18 mouse cellular contexts compared by ENCODE assay signal in genomic region chr8:100769617-100770016, GRCm38 (mm10).
DNase-seq lines count a peak whose midpoint lies in the region; ATAC-seq and TF ChIP-seq lines count a peak whose summit lies in the region.
"Had no signal": no experiment of that assay in that cellular context is flagged by ENCODE, and none has a peak within 500 bp of the region (broad histone marks: within the 10 kb centered on the region; RNA-seq: fewer than 3 reads in every experiment).

No protein-coding gene starts in this region.

- H3K4me1 ChIP-seq in hindbrain, embryonic 13.5 days (replicated peaks): no peaks in the 10 kb centered on the region
- no peaks in the 10 kb centered on the region for H3K4me1 ChIP-seq in hindbrain, postnatal 0 days (ENCODE audit: insufficient read depth, low read length)
- H3K4me1 ChIP-seq in neural tube, embryonic 15.5 days: peaks cover 4% of the 10 kb centered on the region; the same call in 1 of the 2 replicates
- H3K4me1 ChIP-seq: embryonic facial prominence, embryonic 12.5 days; heart, embryonic 10.5 days had no signal

- TF ChIP-seq CTCF in hindbrain, postnatal 0 days (IDR thresholded peaks at IDR 0.05; ENCODE audit: low read depth): no peak
- TF ChIP-seq CTCF in brain, embryonic 14.5 days (IDR thresholded peaks at IDR 0.05; ENCODE audit: borderline replicate concordance, extremely low read depth, insufficient read depth, insufficient read length): no peak

- H3K27me3 ChIP-seq in hindbrain, embryonic 13.5 days: no peaks in the 10 kb centered on the region
- H3K27me3 ChIP-seq in hindbrain, postnatal 0 days (ENCODE audit: insufficient read depth, low read length): no peaks in the 10 kb centered on the region
- H3K27me3 ChIP-seq in neural tube, embryonic 15.5 days (replicated peaks): no peaks in the 10 kb centered on the region
- H3K27me3 ChIP-seq: embryonic facial prominence, embryonic 12.5 days had no signal

- H3K4me3 ChIP-seq in hindbrain, embryonic 13.5 days: no peak overlapping the region
- no peak overlapping the region for H3K4me3 ChIP-seq in hindbrain, postnatal 0 days (ENCODE audit: low read length)
- no peak overlapping the region for H3K4me3 ChIP-seq in neural tube, embryonic 15.5 days (replicated peaks)
- H3K4me3 ChIP-seq: embryonic facial prominence, embryonic 12.5 days; heart, embryonic 10.5 days had no signal

- TF ChIP-seq POLR2A in brain, embryonic 14.5 days (IDR thresholded peaks at IDR 0.05; ENCODE audit: borderline replicate concordance, extremely low read depth, insufficient read depth, insufficient read length, poor library complexity, severe bottlenecking): no peak

- peak overlapping the region; percentile 30 for H3K27ac ChIP-seq in hindbrain, embryonic 13.5 days
- H3K27ac ChIP-seq in hindbrain, postnatal 0 days: no peak overlapping the region
- H3K27ac ChIP-seq in neural tube, embryonic 15.5 days (replicated peaks): 0 out of 2 replicates have a peak overlapping the region, but pooled peaks have one; percentile 51
- H3K27ac ChIP-seq: embryonic facial prominence, embryonic 12.5 days; heart, embryonic 10.5 days had no signal

- whole genome bisulfite sequencing in hindbrain, embryonic 13.5 days: 25% methylated on average over 4 of the region's 4 CpGs
- 46% methylated on average over 4 of the region's 4 CpGs for WGBS in hindbrain, postnatal 0 days
- 27% methylated on average over 4 of the region's 4 CpGs for WGBS in neural tube, embryonic 15.5 days

- no peak overlapping the region for H3K9ac ChIP-seq in hindbrain, embryonic 13.5 days
- no peak overlapping the region for H3K9ac ChIP-seq in hindbrain, postnatal 0 days (replicated peaks; ENCODE audit: low read length)
- no peak overlapping the region for H3K9ac ChIP-seq in neural tube, embryonic 15.5 days (replicated peaks)
- H3K9ac ChIP-seq: embryonic facial prominence, embryonic 12.5 days had no signal

- H3K4me2 ChIP-seq in hindbrain, embryonic 13.5 days: no peak overlapping the region
- H3K4me2 ChIP-seq in hindbrain, postnatal 0 days (ENCODE audit: low read depth, low read length): no peak overlapping the region
- H3K4me2 ChIP-seq in neural tube, embryonic 15.5 days: no peak overlapping the region
- H3K4me2 ChIP-seq: embryonic facial prominence, embryonic 12.5 days had no signal

- H3K36me3 ChIP-seq in hindbrain, embryonic 13.5 days: no peaks in the 10 kb centered on the region
- H3K36me3 ChIP-seq in hindbrain, postnatal 0 days (ENCODE audit: insufficient read depth, low read length): no peaks in the 10 kb centered on the region
- no peaks in the 10 kb centered on the region for H3K36me3 ChIP-seq in neural tube, embryonic 15.5 days
- H3K36me3 ChIP-seq: embryonic facial prominence, embryonic 12.5 days; heart, embryonic 10.5 days had no signal

- no peak for ATAC-seq in hindbrain, embryonic 13.5 days (ENCODE audit: low FRiP score)
- ATAC-seq in hindbrain, postnatal 0 days: no peak
- no peak for ATAC-seq in neural tube, embryonic 15.5 days (ENCODE audit: low FRiP score)
- ATAC-seq: forebrain, embryonic 14.5 days; inflammation-experienced regulatory T-cells, adult 6 months; intestine, postnatal 0 days had no signal

- no peak for DNase-seq in hindbrain, postnatal 0 days (ENCODE audit: low spot score)
- DNase-seq in Muller cell, postnatal 12 days (ENCODE audit: inconsistent ontology term): peak; percentile 46
- peak; percentile 19 for DNase-seq in brain, embryonic 14.5 days (ENCODE audit: low read depth)
- DNase-seq in kidney, postnatal 14 days: no peak
- DNase-seq: adrenal gland, postnatal 10 days; cerebellum, adult 11-12 months; cerebellum, adult 9-10 months; cerebellum, postnatal 25 days; heart, adult 18-20 months; heart, postnatal 10 days; heart, postnatal 4 days had no signal

- no peaks in the 10 kb centered on the region for H3K9me3 ChIP-seq in hindbrain, embryonic 13.5 days
- no peaks in the 10 kb centered on the region for H3K9me3 ChIP-seq in hindbrain, postnatal 0 days (ENCODE audit: low read length)
- H3K9me3 ChIP-seq in neural tube, embryonic 15.5 days (replicated peaks): no peaks in the 10 kb centered on the region
- H3K9me3 ChIP-seq: embryonic facial prominence, embryonic 12.5 days; heart, embryonic 10.5 days had no signal

Comparison
In these comparisons a context has a peak if more than half of its experiments do, and no peak if none do; other contexts are left out.
1. DNase-seq: peak in Muller cell, postnatal 12 days (single experiment) and brain, embryonic 14.5 days (single experiment); none in hindbrain, postnatal 0 days (single experiment) and kidney, postnatal 14 days (single experiment).